Mouse (Mus musculus) kidney, postnatal 0 days (tissue): Measurements from ENCODE around the gene Slc35d3. TPM values are rescaled to one million over a fixed set of nuclear protein-coding genes. Genes with fewer than 3 reads are reported as not detected.
A peak's percentile ranks its signal among the peaks of the same experiment; 100 is the strongest.

Experiments
- ATAC-seq: fragments of 200-750 bp; cut with Nextera tagmentation; replicated peaks from 2 replicates; pipeline ENCODE4 v1.8.0; 2017; ENCODE audit warnings: low read depth, moderate number of reproducible peaks, moderate TSS enrichment, moderate library complexity; ENCODE audit not compliant: low FRiP score
- DNase-seq: peaks from one replicate; pipeline ENCODE4 v3.0.0-alpha.2; 2016; ENCODE audit warnings: low spot score
- H3K27ac ChIP-seq: fragments of 300-500 bp; sonication (generic); 2 replicates; pipeline ENCODE4 v1.5.1; 2014; ENCODE audit warnings: mild to moderate bottlenecking
- H3K27me3 ChIP-seq: fragments of 300-500 bp; sonication (generic); 2 replicates; pipeline ENCODE4 v1.6.1; 2014; ENCODE audit warnings: low read length, mixed read lengths; ENCODE audit not compliant: insufficient read depth
- H3K36me3 ChIP-seq: fragments of 300-500 bp; sonication (generic); 2 replicates; pipeline ENCODE4 v1.6.1; 2014; ENCODE audit warnings: low read length, mixed read lengths; ENCODE audit not compliant: insufficient read depth
- H3K4me1 ChIP-seq: fragments of 300-500 bp; sonication (generic); replicated peaks from 2 replicates; pipeline ENCODE4 v1.6.1; 2014; ENCODE audit warnings: antibody characterized with exemption, low read length, mixed read lengths; ENCODE audit not compliant: insufficient read depth
- H3K4me2 ChIP-seq: fragments of 300-500 bp; sonication (generic); 2 replicates; pipeline ENCODE4 v1.6.1; 2014; ENCODE audit warnings: mild to moderate bottlenecking, low read length, moderate library complexity, mixed read lengths
- H3K4me3 ChIP-seq: fragments of 300-500 bp; sonication (generic); replicated peaks from 2 replicates; pipeline ENCODE4 v1.5.1; 2014; ENCODE audit warnings: low read depth, low read length
- H3K9ac ChIP-seq: fragments of 300-500 bp; sonication (generic); 2 replicates; pipeline ENCODE4 v1.6.1; 2014; ENCODE audit warnings: low read depth, low read length
- H3K9me3 ChIP-seq: fragments of 300-500 bp; sonication (generic); replicated peaks from 2 replicates; pipeline ENCODE4 v1.6.1; 2016; ENCODE audit warnings: low read length, inconsistent platforms, mixed read lengths
- CTCF ChIP-seq: IDR thresholded peaks from 2 replicates; pipeline ENCODE4 v1.5.1; 2016; ENCODE audit warnings: antibody characterized with exemption, low read depth, mild to moderate bottlenecking, moderate library complexity
- WGBS: fragments of 180-500 bp; shearing (Covaris S2); extraction: QIAGEN DNeasy Blood & Tissue Kit; methylation state at CpG from one replicate; pipeline ENCODE4 v1.1.7; 2014; 5-methylcytosine and 5-hydroxymethylcytosine counted together
- polyA plus RNA-seq: library from polyadenylated mRNA; unstranded; fragments of >200 nt; fragmentation: Nextera tagmentation; extraction: Ambion mirVana; gene quantifications from 2 replicates; pipeline ENCODE4 v1.2.1, GENCODE M21; 2015

Slc35d3 gene
- polyA plus RNA-seq, 1 experiment from 2014 or later, result 0.07 TPM

DNA sequence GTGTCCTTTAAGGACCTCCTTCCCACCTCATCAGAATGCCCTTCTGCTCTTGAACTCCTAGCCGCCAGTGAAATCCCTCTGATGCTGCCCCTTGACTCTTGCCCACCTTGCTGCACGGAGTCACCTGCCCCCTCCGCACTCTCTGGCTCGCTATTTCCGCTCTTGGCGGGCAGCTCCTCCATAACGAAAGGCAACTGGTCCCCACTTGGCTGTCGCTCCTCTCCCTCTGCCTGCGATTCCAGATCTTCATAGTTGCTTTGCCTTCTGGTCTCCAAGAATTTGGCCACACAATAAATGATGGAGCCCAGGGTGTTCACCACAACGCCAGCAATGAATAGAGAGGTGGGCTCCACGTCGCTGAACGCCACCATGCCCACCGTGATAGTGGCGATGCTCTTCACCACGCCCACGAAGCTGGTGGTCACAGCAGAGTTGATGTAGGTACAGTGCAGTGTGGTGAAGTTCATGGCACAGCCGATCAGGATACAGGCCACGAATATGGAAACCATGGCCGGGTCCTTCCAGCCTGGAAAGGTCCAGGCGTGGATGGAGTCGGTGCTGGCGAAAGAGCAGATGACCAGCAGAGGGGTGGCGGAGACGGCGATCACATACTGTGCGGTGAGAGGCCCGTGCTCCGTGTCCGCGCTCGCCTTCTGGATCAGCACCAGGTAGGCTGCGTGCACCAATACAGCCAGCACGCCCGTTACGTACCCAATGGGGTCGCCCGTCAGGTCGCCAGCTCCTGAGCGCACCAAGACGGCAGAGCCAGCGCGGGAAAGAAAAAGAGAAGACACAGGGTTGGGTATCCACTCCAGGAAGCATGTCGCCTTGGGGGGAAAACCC is 2.1 kb downstream of the Slc35d3 start:
- no peak for TF ChIP-seq CTCF
- ATAC-seq (no peak), DNase-seq (no peak)
- WGBS, result 9% methylated on average over 44 of the region's 44 CpGs
- no peaks in the 10 kb centered on the region for H3K36me3 ChIP-seq
- H3K4me2 ChIP-seq, result peak overlapping the region; percentile 94
- H3K9me3 ChIP-seq, result no peaks in the 10 kb centered on the region
- H3K27ac ChIP-seq, result no peak overlapping the region
- H3K4me1 ChIP-seq, result peaks cover 22% of the 10 kb centered on the region
- peak overlapping the region; percentile 47 for H3K4me3 ChIP-seq
- 0 out of 2 replicates have a peak overlapping the region, but pooled peaks have one; percentile 42 for H3K9ac ChIP-seq
- peaks cover 42% of the 10 kb centered on the region for H3K27me3 ChIP-seq

DNA sequence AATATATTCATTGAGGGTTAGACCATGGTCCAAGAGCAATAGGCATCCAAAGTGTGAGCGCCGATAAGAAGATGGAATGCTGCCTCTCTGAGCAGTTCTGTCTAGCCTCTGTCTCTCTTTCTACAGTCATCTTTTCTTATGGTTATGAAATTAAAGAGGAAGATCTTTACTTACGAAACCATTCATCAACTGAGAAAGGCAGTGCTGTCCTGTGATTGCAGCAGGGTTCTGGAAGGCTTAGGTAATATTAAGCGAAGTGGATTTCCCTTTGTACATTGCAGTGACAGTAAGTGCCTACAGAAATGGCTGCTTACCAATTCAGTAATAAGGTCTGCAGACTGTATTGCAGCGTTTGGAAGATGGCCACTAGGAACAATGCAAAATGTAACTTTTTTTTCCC is 11.4 kb downstream of the Slc35d3 start:
- ATAC-seq, result no peak
- Histone ChIP-seq H3K36me3 (no peaks in the 10 kb centered on the region), H3K27ac (no peak overlapping the region), H3K9me3 (no peaks in the 10 kb centered on the region), H3K27me3 (no peaks in the 10 kb centered on the region), H3K4me2 (no peak overlapping the region), H3K4me1 (no peaks in the 10 kb centered on the region), H3K9ac (no peak overlapping the region), H3K4me3 (no peak overlapping the region)
- DNase-seq, result no peak
- TF ChIP-seq CTCF, result no peak
- WGBS, result 93% methylated on average over 5 of the region's 5 CpGs

DNA sequence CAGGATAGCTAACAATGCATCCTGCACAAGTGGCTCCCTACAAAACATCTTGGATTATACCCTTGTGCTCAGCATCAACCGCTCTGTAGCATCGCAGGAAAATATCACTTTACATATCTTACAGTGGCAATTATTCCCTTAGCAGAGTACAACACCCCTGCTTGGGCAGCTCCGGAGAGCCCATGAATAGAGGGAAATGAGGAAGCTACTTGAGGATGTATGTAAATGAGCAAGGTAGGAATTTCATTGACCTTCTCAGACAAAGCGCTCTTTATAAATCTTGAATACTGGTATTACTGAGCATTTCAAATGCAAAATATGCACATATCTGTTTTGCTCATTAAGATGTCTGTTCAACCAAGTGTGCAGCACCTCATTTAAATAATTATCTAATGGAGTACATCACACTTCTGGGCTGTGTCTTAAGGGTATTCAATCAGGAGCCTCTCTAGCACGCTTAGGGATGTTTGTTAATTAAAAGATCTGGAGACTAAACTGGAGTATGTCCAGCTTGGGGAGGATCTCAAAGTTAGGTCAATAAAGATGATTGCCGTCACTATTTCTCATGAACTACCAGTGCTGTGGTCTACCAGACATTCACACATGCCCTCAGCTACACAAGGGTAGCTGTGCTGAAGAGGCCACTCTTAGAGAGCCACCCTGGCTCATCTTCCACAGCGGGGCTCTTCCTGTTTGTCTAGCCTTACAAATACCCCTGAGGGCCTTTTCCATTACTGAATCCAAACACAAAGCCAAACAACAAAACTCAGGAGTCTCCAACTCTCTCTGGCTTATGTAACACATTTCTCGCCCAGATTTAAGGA is 15.2 kb downstream of the Slc35d3 start:
- H3K27ac ChIP-seq, result no peak overlapping the region
- H3K9me3 ChIP-seq, result no peaks in the 10 kb centered on the region
- DNase-seq, result no peak
- WGBS, result 81% methylated on average over 8 of the region's 8 CpGs
- TF ChIP-seq CTCF, result no peak
- no peaks in the 10 kb centered on the region for H3K36me3 ChIP-seq
- H3K27me3 ChIP-seq, result no peaks in the 10 kb centered on the region
- H3K4me1 ChIP-seq, result no peaks in the 10 kb centered on the region
- H3K4me2 ChIP-seq, result no peak overlapping the region
- H3K9ac ChIP-seq, result no peak overlapping the region
- H3K4me3 ChIP-seq, result no peak overlapping the region
- no peak for ATAC-seq

DNA sequence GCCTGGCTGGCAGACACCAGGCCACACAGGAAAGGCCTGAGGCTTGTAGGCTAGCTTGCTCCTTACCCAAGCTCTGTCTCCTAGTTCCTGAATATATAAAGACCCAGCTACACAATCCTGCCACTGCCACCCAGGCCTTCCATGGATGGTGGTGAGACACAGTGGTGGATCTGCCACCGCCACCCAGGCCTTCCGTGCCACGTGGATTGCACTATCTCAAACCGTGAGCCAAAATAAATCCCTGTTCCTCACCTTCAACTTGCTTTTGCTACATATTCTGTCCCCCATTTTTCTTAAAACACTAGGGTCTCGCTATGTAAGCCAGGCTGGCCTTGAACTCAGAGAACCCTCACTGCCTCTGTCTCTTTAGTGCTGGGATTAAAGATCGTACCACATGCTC is 17.0 kb downstream of the Slc35d3 start:
- Histone ChIP-seq H3K4me3 (no peak overlapping the region), H3K27me3 (no peaks in the 10 kb centered on the region), H3K4me2 (no peak overlapping the region), H3K4me1 (no peaks in the 10 kb centered on the region), H3K9ac (no peak overlapping the region), H3K27ac (no peak overlapping the region), H3K36me3 (no peaks in the 10 kb centered on the region), H3K9me3 (no peaks in the 10 kb centered on the region)
- TF ChIP-seq CTCF, result no peak
- 98% methylated on average over 6 of the region's 6 CpGs for WGBS
- DNase-seq, result no peak
- ATAC-seq, result no peak

DNA sequence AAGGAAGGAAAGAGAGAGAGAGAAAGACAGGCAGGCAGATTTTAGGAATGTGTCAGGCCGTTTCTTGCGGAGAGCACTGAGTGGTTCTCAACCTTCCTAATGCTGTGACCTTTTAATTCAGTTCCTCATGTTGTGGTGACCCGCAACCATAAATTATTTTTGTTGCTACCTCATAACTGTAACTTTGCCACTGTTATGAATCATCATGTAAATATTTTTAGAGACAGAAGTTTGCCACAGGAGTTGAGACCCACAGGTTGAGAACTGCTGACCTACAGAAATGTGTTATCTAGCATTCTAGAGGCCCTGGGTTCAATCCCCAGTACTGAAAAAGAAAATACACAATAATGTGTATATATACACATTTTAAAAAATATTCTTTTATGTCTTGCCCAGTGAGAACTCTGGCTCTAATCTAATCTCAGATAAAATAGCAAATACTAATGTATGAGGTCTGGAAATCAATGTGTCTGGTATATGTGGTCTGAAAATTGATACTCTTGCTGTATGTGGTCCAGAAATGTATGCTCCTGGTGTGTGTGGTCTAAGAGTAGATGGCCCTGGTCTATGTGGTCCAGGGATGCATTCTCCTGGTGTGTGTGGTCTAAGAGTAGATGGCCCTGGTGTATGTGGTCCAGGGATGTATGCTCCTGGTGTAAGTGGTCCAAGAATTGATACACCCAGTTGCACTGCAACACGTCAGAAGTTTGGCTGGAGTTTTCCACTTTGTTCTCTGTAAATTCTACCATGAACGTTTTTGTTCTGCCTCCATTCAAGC is 20.0 kb downstream of the Slc35d3 start:
- H3K27me3 ChIP-seq, result no peaks in the 10 kb centered on the region
- no peak for TF ChIP-seq CTCF
- H3K36me3 ChIP-seq, result no peaks in the 10 kb centered on the region
- no peak overlapping the region for H3K27ac ChIP-seq
- no peaks in the 10 kb centered on the region for H3K9me3 ChIP-seq
- H3K4me2 ChIP-seq, result no peak overlapping the region
- H3K4me1 ChIP-seq, result no peaks in the 10 kb centered on the region
- ATAC-seq (no peak), DNase-seq (no peak)
- no peak overlapping the region for H3K4me3 ChIP-seq
- 79% methylated on average over 5 of the region's 5 CpGs for WGBS
- H3K9ac ChIP-seq, result no peak overlapping the region

DNA sequence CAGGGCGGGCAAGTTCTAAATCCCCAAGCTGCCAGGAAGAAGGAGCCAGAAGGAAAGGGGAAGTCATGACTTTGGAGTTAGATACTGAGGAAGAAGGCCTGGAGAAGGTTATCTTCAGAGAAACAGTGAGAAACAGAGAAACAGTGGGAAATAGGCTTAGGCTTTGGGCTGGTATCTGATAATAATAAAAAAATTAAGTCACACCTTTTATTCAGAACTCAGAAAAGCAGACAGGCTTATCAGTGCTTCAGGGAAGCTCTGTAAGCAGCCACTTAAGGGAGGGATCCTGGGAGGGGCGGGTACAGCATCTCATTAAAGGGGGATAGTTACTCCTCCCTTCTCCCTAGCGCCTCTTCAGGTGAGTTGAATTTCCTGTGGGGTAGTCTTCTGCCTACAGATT is 30.3 kb downstream of the Slc35d3 start:
- Histone ChIP-seq H3K4me3 (no peak overlapping the region), H3K4me1 (no peaks in the 10 kb centered on the region), H3K9ac (no peak overlapping the region), H3K27me3 (no peaks in the 10 kb centered on the region), H3K36me3 (no peaks in the 10 kb centered on the region), H3K4me2 (no peak overlapping the region), H3K27ac (no peak overlapping the region), H3K9me3 (no peaks in the 10 kb centered on the region)
- ATAC-seq (no peak), DNase-seq (no peak)
- TF ChIP-seq CTCF, result no peak
- 66% methylated on average over 3 of the region's 3 CpGs for WGBS
